Mouse (Mus musculus) ES-Bruce4 (cell line): Measurements from ENCODE around the gene Nol8.

Experiments used
- CTCF ChIP-seq: IDR thresholded peaks from one replicate; pipeline ENCODE4 v1.8.1; 2011; ENCODE audit warnings: low read depth, low read length
- POLR2A ChIP-seq: IDR thresholded peaks from one replicate; pipeline ENCODE4 v1.8.1; 2011; ENCODE audit warnings: low read length; ENCODE audit not compliant: insufficient read depth

GRCm38 (mm10) chr13:49719310-49719709, 66.4 kb downstream of the Nol8 start:
- TF ChIP-seq POLR2A (no peak), CTCF (no peak)
